Mouse (Mus musculus) hindbrain, embryonic 13.5 days (tissue): ENCODE results near the gene Ahcyl1. TPM values are rescaled to one million over a fixed set of nuclear protein-coding genes. Genes with fewer than 3 reads are reported as not detected.

Source experiments
- ATAC-seq: fragments of 200-750 bp; cut with Nextera tagmentation; 2 replicates; pipeline ENCODE4 v1.8.0; 2017; ENCODE audit warnings: moderate TSS enrichment; ENCODE audit not compliant: low FRiP score
- H3K27ac ChIP-seq: fragments of 300-500 bp; sonication (generic); 2 replicates; pipeline ENCODE4 v1.5.1; 2015; ENCODE audit warnings: inconsistent platforms, mild to moderate bottlenecking, moderate library complexity
- H3K27me3 ChIP-seq: fragments of 300-500 bp; sonication (generic); 2 replicates; pipeline ENCODE4 v1.6.1; 2015; ENCODE audit warnings: mild to moderate bottlenecking, inconsistent platforms
- H3K36me3 ChIP-seq: fragments of 300-500 bp; sonication (generic); 2 replicates; pipeline ENCODE4 v1.6.1; 2015; ENCODE audit warnings: mild to moderate bottlenecking, inconsistent platforms
- H3K4me1 ChIP-seq: fragments of 300-500 bp; sonication (generic); replicated peaks from 2 replicates; pipeline ENCODE4 v1.6.1; 2015; ENCODE audit warnings: inconsistent platforms
- H3K4me2 ChIP-seq: fragments of 300-500 bp; sonication (generic); 2 replicates; pipeline ENCODE4 v1.6.1; 2015; ENCODE audit warnings: inconsistent platforms, mild to moderate bottlenecking, moderate library complexity
- H3K4me3 ChIP-seq: fragments of 300-500 bp; sonication (generic); 2 replicates; pipeline ENCODE4 v1.5.1; 2015; ENCODE audit warnings: mild to moderate bottlenecking, inconsistent platforms
- H3K9ac ChIP-seq: fragments of 300-500 bp; sonication (generic); 2 replicates; pipeline ENCODE4 v1.6.1; 2015; ENCODE audit warnings: mild to moderate bottlenecking, inconsistent platforms
- H3K9me3 ChIP-seq: fragments of 300-500 bp; sonication (generic); 2 replicates; pipeline ENCODE4 v1.6.1; 2016; ENCODE audit warnings: inconsistent platforms
- WGBS: fragments of 180-500 bp; shearing (Covaris S2); methylation state at CpG from one replicate; pipeline ENCODE4 v1.1.7; 2015; 5-methylcytosine and 5-hydroxymethylcytosine counted together
- polyA plus RNA-seq: library from polyadenylated mRNA; unstranded; fragments of >200 nt; fragmentation: Nextera tagmentation; extraction: Ambion mirVana; gene quantifications from 2 replicates; pipeline ENCODE4 v1.2.1, GENCODE M21; 2015

The Ahcyl1 gene
- polyA plus RNA-seq, 1 experiment from 2014 or later = 108 TPM

GRCm38 (mm10) chr3:107733329-107733728 lies 37.0 kb upstream of the Ahcyl1 start:
- 91% methylated on average over 1 of the region's 1 CpGs for WGBS
- no peak overlapping the region for H3K9ac ChIP-seq
- H3K4me3 ChIP-seq = no peak overlapping the region
- H3K27ac ChIP-seq = no peak overlapping the region
- no peaks in the 10 kb centered on the region for H3K9me3 ChIP-seq
- no peaks in the 10 kb centered on the region for H3K4me1 ChIP-seq
- H3K36me3 ChIP-seq = no peaks in the 10 kb centered on the region
- H3K27me3 ChIP-seq = no peaks in the 10 kb centered on the region
- H3K4me2 ChIP-seq = no peak overlapping the region
- ATAC-seq = no peak

GRCm38 (mm10) chr3:107730236-107730635 lies 33.9 kb upstream of the Ahcyl1 start:
- no peak for ATAC-seq
- Histone ChIP-seq H3K4me2 (no peak overlapping the region), H3K36me3 (no peaks in the 10 kb centered on the region), H3K9ac (no peak overlapping the region), H3K27me3 (no peaks in the 10 kb centered on the region), H3K9me3 (no peaks in the 10 kb centered on the region), H3K4me1 (no peaks in the 10 kb centered on the region), H3K4me3 (no peak overlapping the region), H3K27ac (no peak overlapping the region)
- 74% methylated on average over 2 of the region's 2 CpGs for WGBS

DNA sequence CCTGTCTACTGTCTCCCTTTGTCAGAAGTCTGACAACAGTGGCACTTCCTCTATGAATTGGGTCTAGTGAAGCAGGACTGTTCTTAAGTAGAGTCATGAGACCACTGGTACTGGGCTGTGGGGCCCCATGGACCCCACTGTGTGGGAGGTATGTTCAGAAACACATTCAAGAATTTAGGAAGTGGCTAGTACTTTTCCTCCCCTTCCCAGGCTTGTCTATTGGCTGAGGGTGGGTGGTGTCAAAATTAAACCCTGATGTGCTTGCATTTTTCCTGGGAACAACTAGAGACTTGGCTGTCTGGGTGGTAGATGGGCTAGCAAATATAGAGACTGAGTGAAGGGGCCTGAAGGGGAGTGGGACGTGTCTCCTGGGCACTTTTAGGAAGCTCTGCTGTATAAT lies 32.1 kb upstream of the Ahcyl1 start:
- H3K9me3 ChIP-seq = no peaks in the 10 kb centered on the region
- no peaks in the 10 kb centered on the region for H3K36me3 ChIP-seq
- no peaks in the 10 kb centered on the region for H3K4me1 ChIP-seq
- 67% methylated on average over 1 of the region's 1 CpGs for WGBS
- no peak for ATAC-seq
- H3K27ac ChIP-seq = no peak overlapping the region
- H3K4me3 ChIP-seq = no peak overlapping the region
- H3K9ac ChIP-seq = no peak overlapping the region
- no peak overlapping the region for H3K4me2 ChIP-seq
- no peaks in the 10 kb centered on the region for H3K27me3 ChIP-seq

GRCm38 (mm10) chr3:107715971-107716370 lies 19.6 kb upstream of the Ahcyl1 start:
- no peak overlapping the region for H3K27ac ChIP-seq
- no peak overlapping the region for H3K4me3 ChIP-seq
- no peak overlapping the region for H3K4me2 ChIP-seq
- H3K36me3 ChIP-seq = no peaks in the 10 kb centered on the region
- 86% methylated on average over 1 of the region's 1 CpGs for WGBS
- no peaks in the 10 kb centered on the region for H3K9me3 ChIP-seq
- H3K9ac ChIP-seq = no peak overlapping the region
- no peaks in the 10 kb centered on the region for H3K4me1 ChIP-seq
- ATAC-seq = no peak
- H3K27me3 ChIP-seq = no peaks in the 10 kb centered on the region

- WGBS = 65% methylated on average over 5 of the region's 5 CpGs
- Histone ChIP-seq H3K4me3 (no peak overlapping the region), H3K9me3 (no peaks in the 10 kb centered on the region), H3K9ac (no peak overlapping the region), H3K36me3 (no peaks in the 10 kb centered on the region), H3K4me2 (no peak overlapping the region), H3K27ac (no peak overlapping the region), H3K4me1 (no peaks in the 10 kb centered on the region), H3K27me3 (no peaks in the 10 kb centered on the region)
- ATAC-seq = no peak
Measured at GRCm38 (mm10) chr3:107714276-107714933, 18.0 kb upstream of the Ahcyl1 start.

GRCm38 (mm10) chr3:107712081-107712480 lies 15.7 kb upstream of the Ahcyl1 start:
- WGBS = 69% methylated on average over 3 of the region's 3 CpGs
- Histone ChIP-seq H3K27ac (no peak overlapping the region), H3K4me2 (no peak overlapping the region), H3K9ac (no peak overlapping the region), H3K27me3 (no peaks in the 10 kb centered on the region), H3K36me3 (no peaks in the 10 kb centered on the region), H3K4me3 (no peak overlapping the region), H3K4me1 (no peaks in the 10 kb centered on the region), H3K9me3 (no peaks in the 10 kb centered on the region)
- no peak for ATAC-seq

GRCm38 (mm10) chr3:107709156-107709555 lies 12.8 kb upstream of the Ahcyl1 start:
- no peaks in the 10 kb centered on the region for H3K9me3 ChIP-seq
- no peak overlapping the region for H3K4me3 ChIP-seq
- H3K36me3 ChIP-seq = no peaks in the 10 kb centered on the region
- WGBS = 48% methylated on average over 3 of the region's 3 CpGs
- no peak overlapping the region for H3K9ac ChIP-seq
- H3K4me2 ChIP-seq = no peak overlapping the region
- H3K27ac ChIP-seq = no peak overlapping the region
- H3K27me3 ChIP-seq = no peaks in the 10 kb centered on the region
- ATAC-seq = no peak
- no peaks in the 10 kb centered on the region for H3K4me1 ChIP-seq

- no peak for ATAC-seq
- no peak overlapping the region for H3K4me2 ChIP-seq
- H3K27me3 ChIP-seq = no peaks in the 10 kb centered on the region
- no peaks in the 10 kb centered on the region for H3K4me1 ChIP-seq
- no peak overlapping the region for H3K9ac ChIP-seq
- no peaks in the 10 kb centered on the region for H3K36me3 ChIP-seq
- no peak overlapping the region for H3K4me3 ChIP-seq
- H3K27ac ChIP-seq = no peak overlapping the region
- H3K9me3 ChIP-seq = no peaks in the 10 kb centered on the region
- 86% methylated on average over 4 of the region's 4 CpGs for WGBS
Measured at GRCm38 (mm10) chr3:107707239-107707638, 10.9 kb upstream of the Ahcyl1 start.

DNA sequence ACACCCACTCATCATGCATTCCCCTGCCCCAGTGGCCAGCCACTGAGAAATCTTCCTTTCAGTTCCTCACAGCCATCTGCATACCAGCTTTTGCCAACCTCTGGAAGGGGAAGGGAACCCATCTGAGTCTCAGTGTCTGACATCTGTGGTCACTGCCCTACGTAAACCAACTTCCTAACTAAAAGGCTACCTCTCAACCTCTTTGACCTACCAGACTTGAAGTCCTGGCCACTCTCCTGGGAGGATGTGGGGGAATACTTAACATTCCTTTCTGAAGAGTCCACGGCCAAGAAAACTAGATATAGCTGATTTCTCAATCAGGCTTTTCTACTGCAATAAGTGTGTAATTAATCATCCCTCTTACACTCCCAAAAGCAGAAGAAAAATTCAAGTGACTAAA lies 9.8 kb upstream of the Ahcyl1 start:
- H3K4me2 ChIP-seq = no peak overlapping the region
- no peaks in the 10 kb centered on the region for H3K36me3 ChIP-seq
- no peak for ATAC-seq
- no peak overlapping the region for H3K9ac ChIP-seq
- H3K9me3 ChIP-seq = no peaks in the 10 kb centered on the region
- no peaks in the 10 kb centered on the region for H3K4me1 ChIP-seq
- H3K27me3 ChIP-seq = no peaks in the 10 kb centered on the region
- WGBS = 63% methylated on average over 2 of the region's 2 CpGs
- H3K4me3 ChIP-seq = no peak overlapping the region
- H3K27ac ChIP-seq = no peak overlapping the region

- H3K9ac ChIP-seq = no peak overlapping the region
- no peak overlapping the region for H3K27ac ChIP-seq
- H3K4me2 ChIP-seq = no peak overlapping the region
- WGBS = 89% methylated on average over 1 of the region's 1 CpGs
- H3K9me3 ChIP-seq = no peaks in the 10 kb centered on the region
- ATAC-seq = no peak
- no peaks in the 10 kb centered on the region for H3K4me1 ChIP-seq
- H3K27me3 ChIP-seq = no peaks in the 10 kb centered on the region
- no peaks in the 10 kb centered on the region for H3K36me3 ChIP-seq
- H3K4me3 ChIP-seq = no peak overlapping the region
Measured at GRCm38 (mm10) chr3:107704371-107704705, 8.0 kb upstream of the Ahcyl1 start.

DNA sequence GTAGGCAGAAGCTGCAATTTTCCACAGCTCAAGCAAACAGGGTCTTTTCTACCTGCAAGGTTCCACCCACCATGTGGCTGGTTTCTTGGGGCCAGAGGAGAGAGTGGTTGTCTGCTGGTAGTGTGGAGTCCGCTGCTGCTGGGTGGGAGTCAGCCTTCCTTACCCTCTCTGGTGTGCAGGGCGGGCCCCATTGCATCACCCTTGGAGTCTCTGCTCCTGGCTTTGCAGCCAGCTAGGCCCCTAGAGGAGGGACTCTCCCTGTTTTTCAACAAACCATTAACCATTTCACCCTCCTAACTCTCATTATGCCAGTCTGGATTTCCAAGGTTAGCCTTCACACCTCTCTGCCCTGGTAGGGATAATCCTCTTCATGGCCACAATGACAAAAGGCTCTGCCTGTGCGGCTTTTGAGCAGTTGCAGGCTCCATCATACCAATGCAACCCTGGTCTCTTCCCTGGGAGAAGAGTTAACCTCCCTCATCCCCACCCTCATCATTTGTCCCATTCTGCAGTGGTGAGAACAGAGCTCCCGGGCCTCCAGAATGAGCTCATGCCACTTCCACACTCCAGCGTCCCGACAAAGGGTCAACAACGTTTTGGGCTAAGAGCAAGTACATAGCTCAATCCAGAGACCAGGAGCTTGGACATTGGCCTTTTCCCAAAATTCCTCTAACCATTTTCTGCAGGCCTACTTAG lies 7.5 kb upstream of the Ahcyl1 start:
- no peaks in the 10 kb centered on the region for H3K27me3 ChIP-seq
- no peaks in the 10 kb centered on the region for H3K36me3 ChIP-seq
- no peak overlapping the region for H3K4me3 ChIP-seq
- 88% methylated on average over 7 of the region's 7 CpGs for WGBS
- H3K9ac ChIP-seq = no peak overlapping the region
- no peaks in the 10 kb centered on the region for H3K9me3 ChIP-seq
- no peak for ATAC-seq
- H3K27ac ChIP-seq = no peak overlapping the region
- H3K4me2 ChIP-seq = no peak overlapping the region
- no peaks in the 10 kb centered on the region for H3K4me1 ChIP-seq

DNA sequence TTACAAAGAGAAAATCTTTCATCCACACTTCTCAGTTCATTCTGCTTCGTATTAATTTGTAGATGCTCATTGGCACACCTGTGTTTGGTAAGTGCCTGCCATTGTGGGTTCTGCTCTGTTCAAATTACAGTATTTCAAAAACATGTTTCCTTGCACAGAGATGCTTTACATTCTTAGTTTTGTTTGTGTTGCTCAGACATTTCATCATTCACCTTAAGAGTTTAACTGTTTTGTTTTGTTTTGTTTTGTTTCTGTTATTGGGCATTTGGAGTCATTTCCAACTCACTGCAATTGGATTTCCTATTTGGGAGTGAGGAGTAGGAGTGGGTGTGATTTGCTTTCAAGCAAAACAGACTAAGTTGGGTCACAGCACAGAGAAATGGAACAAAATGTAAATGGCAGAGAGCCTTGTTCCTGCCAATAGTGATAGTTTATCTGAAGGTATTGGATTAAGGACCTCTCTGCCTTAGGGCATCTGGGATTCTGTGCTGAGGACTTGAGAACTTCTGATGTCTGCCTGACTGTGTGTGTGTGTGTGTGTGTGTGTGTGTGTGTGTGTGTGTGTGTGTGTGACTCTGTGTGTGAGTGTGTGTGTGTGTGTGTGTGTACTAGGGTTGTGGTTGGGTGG lies 5.5 kb upstream of the Ahcyl1 start:
- Histone ChIP-seq H3K9ac (no peak overlapping the region), H3K4me2 (no peak overlapping the region), H3K27ac (no peak overlapping the region), H3K4me3 (no peak overlapping the region), H3K27me3 (no peaks in the 10 kb centered on the region), H3K9me3 (no peaks in the 10 kb centered on the region), H3K36me3 (no peaks in the 10 kb centered on the region), H3K4me1 (peaks cover 3% of the 10 kb centered on the region; the same call in 1 of the 2 replicates)
- no peak for ATAC-seq
- WGBS = 91% methylated on average over 1 of the region's 1 CpGs

GRCm38 (mm10) chr3:107700625-107701024 lies 4.3 kb upstream of the Ahcyl1 start:
- no peak overlapping the region for H3K4me2 ChIP-seq
- no peak overlapping the region for H3K9ac ChIP-seq
- no peak overlapping the region for H3K27ac ChIP-seq
- no peak for ATAC-seq
- WGBS = 90% methylated on average over 2 of the region's 2 CpGs
- H3K9me3 ChIP-seq = no peaks in the 10 kb centered on the region
- H3K4me3 ChIP-seq = no peak overlapping the region
- no peaks in the 10 kb centered on the region for H3K36me3 ChIP-seq
- no peaks in the 10 kb centered on the region for H3K27me3 ChIP-seq
- peaks cover 5% of the 10 kb centered on the region; the same call in 1 of the 2 replicates for H3K4me1 ChIP-seq
